Mouse (Mus musculus): ENCODE data around the gene Csrnp1. TPM values are rescaled to one million over a fixed set of nuclear protein-coding genes. Genes with fewer than 3 reads are reported as not detected.
"Not testable (repeated sequence)": the region's sequence is repeated elsewhere in the genome, so short reads cannot be mapped to it uniquely, and the experiment has no call there.

Csrnp1 gene
- 10 to 100 TPM; 22.7 to 89.4 TPM for polyA plus RNA-seq (2017; shearing (Covaris generic))

DNA sequence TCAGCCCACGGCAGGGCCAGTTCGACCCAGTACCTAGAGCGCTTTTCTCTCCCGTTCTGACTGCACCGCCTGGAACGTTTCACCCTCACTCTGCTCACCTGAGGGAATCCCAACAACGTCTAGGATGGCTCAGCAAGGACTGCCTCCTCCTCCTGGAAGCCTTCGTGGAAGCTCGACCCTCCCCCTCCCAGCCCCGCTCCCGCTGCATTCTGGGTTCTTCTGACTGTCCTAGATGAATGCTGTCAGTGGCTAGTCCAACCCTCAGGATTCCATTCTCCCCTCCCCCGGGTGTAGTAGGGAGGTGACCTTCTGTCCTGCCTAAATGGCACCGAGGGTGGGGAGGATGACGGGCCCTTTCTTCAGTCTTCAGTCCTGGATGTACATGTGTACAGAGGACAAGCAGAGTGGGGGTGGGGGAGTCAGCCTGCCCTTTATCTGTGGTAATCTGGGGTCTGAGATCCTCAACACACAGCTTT is at the start of gene Csrnp1:
Gene Csrnp1, minus strand, starts transcription at position 123 of the 476 bp plus-strand sequence.
- ATAC-seq: no peak

DNA sequence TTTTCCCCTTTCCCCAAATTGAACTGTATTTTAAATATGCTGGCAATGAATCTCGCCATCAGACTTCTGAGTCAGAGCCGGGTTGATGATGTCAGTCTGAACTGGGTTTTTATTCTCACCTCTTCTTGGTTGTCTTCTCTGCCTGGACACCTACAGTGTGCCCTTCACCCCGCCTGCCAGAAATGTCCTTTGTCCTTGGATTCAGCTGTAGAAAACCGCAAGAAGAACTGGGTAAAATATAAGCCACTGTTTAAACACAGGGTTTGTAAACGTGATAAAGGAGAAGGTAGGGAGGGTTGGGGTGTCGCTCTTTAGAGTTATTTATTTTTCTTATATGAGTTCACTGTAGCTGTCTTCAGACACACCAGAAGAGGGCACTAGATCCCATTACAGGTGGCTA is 48.3 kb upstream of the Csrnp1 start:
- no peak for ATAC-seq

DNA sequence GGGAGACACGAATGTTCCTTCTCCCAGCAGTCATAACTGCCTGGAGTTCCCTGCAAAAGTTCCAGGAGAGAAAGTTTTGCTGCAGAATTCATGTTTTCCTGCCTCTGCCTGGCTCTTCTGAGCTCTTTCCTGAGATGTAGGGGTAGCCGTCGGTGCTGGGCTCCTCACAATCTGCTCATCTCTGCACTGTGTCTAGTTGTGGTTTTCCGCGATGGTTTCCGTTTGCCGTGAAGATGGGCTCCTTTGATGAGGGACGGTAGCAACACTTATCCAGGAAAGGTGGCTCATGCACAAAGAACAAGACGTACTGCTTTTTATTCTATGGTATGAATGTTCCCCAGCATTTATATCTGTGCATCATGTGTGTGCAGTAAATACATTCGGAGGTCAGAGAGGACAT is 46.0 kb upstream of the Csrnp1 start:
- ATAC-seq: peak; percentile 86

DNA sequence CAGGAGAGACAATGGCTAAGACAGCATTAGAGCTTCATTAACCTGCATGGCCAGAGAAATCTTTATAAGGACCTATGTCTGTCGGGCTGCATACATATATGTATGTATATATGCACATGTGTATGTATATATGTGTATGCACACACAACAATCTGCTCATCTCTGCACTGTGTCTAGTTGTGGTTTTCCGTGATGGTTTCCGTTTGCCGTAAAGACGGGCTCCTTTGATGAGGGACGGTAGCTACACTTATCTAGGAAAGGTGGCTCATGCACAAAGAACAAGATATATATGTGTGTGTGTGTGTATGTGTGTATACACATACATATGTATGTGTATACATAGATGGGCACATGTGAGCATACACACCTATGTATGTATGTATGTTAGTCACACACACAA is 45.4 kb upstream of the Csrnp1 start:
- peak; percentile 60 for ATAC-seq

DNA sequence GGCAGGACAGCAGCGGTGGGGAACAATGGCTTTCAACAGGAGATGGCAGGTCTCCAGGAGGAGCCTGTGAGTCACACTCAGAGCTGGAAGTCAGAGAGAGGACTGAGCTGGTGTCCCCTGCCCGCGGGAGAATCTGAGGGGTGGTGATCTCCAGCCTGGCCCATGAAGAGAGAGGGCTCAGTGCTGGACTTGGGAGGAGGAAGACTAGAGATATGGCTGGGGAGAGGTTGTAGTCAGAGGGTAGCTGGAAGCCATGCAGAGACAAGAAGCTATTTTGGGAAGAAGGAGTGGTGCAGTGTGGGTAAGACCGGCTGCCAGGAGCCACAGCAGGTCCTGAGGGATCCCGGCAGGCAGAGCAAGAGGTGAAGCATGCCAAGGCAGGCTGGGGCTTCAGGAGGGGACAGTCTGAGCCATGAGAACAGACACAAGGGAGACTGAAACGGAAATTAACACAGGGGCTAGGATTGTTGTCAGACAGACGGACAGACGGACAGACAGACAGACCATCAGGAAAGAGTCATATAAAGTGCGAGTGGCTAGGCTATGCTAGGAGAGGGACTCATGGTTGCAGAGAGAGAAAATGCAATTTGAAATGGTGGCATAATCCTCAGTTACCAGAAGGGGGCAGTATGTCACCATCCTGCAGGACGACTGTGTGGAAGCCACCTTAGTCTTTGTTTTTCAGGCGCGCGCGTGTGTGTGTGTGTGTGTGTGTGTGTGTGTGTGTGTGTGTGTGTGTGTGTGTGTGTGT is 43.1 kb upstream of the Csrnp1 start:
- peak; percentile 56 for ATAC-seq

DNA sequence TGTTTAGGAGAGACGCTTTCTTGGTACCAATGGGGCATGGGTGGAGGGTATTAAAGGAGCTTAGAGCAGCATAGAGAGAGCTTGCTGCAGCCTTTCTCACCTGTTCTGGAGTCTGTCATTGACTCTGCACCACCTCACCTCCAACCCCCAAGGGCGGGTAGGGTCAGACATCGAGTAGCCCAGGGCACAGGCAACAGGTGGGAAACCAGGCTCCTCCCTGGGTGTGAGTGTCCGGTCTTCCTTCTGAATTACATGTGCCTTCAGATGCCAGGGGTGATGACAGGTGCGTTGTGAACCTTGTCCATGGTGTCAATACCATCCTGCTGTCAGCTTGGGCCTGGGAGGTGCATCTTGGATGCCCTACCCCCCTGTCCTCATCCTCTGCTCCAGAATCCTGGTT is 40.2 kb upstream of the Csrnp1 start:
- ATAC-seq: no peak

DNA sequence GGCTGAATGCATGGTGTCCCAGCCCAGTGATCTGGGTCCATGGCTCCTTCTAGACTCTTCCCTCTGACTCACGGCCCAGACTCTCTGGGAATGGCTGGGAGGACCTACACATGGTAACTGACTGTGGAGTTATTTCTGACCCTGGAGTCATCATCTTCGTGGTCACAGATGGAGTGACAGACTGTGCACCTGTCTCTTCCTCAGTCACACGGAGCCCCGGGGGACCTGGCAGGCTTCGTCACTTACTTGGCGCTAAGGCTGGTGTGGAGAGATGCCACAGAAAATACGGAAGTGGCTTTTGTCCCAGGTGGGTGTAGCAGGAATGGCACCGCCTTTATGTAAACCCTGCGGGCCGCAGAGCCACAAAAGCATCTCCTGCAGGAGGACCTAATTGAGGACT is 39.7 kb upstream of the Csrnp1 start:
- no peak for ATAC-seq

DNA sequence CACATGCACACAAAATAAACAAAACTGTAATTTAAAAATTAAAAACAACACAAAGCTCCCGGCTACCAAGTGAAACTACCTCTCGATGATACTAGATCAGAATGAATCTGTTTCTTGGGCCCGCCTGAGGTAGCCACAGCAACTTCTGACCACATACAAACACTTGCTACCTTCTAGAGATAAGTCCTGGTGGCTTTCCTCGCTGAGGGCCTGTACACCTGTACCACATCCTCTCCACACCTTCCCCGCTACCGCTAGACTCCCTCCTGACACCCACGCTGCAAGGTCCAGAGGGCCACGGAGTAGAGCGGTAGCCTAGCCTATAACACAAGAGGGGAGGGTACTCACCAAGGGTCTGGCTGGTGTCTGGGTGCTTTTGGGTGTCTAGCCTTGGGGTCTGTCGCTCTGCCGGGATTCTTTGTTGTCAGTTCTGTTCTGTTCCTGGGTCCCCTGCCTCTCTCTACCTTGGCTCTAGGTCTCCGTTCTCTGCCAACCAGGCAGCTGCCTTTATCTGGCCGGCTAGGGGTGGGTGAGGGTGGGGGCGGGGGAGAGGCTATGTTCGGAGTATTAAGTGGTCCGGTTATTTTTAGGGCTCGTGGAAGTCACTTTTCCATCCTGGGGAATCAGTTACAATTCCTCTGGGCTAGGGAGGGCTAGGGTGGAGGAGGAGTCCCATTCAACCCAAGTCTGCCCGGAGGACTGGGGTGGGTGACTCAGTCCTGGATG is 38.8 kb upstream of the Csrnp1 start, which contains the start of gene Xirp1:
Gene Xirp1, minus strand, starts transcription at position 513 of the 726 bp plus-strand sequence.
- ATAC-seq: no peak

DNA sequence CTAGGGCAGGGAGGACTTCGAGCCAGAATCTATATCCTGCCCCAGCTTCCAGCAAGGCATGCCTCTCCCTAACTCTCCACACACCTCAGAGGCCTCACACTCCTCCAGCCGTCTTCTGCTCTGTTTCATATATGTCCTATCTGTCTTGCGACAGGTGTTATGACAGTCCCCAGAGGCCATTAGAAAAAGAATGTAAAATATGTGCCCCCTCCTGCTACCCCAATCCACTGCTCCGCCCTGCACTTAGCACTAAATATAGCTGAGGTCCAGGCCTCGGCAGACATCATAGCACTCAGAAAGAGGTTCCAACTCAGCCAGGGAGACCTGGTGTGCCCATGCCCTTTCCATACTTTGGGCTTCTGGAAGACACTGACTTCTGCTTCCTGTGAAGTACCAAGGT is 36.7 kb upstream of the Csrnp1 start:
- no peak for ATAC-seq

DNA sequence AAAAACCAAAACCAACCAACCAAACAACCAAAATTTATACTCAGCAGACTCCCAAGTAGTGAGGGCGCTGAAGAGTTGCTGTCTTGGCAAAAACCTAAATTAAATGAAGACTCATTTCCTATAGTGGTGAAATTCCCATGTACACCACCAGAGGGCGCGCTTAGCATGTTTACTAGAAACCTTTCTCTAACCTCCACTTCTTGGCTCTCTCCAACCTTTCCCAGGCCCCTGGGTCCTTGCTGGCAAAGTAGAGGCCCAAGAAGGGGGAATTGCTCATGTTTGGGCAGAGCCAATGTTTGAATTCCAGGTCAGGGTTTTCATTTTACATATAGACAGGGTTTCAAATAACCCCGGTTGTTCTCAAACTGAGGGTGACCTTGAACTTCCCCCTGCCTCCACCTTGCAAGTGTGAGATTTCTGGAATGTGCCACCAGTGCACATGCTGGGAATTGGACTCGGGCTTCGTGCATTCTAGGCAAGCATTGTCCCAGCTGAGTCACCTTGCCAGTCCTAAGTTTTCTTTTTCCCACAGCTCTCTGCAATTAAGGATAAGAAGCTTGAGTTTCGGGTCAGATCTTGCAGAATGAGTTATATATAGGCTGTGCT is 35.9 kb upstream of the Csrnp1 start:
- ATAC-seq: peak; percentile 66

DNA sequence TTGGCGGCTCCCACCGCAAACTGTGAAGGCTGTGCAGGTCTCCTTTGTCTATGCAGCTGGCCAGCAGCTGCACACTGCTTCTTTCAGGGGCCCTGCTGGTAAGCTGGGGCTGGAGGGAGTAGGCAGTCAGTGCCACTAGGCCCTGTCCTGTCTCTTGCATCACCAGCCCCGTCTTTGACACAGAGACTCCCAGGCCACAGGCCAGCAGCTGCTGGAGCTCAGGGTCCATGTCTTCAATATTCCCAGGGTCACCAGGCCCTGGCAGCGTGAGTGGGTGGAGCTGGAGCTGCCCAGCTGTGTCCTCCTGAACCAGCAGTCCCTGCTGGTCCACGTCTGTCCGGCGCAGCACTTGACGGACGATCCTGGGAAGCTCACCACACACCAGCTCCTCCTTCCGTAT is 32.5 kb upstream of the Csrnp1 start:
- ATAC-seq: no peak

DNA sequence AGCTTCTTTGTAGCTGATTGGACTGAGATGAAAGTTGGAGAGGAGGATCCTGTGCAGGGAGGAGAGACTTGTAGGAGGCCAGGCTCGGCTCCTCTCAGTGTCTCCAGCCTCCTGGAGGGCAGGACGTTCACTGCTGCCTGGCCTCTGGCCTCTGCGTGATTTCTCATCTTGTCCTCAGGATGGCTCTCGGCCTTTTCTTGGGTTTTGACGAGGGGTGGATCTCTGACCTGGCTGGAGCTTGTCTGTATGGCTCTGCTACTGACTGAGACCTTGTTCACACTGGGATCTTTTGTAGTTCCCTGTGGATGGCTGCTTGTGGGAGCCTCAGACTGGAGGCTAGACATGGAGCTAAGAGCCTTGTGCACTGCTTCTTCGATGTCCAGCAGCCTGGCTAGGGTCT is 30.4 kb upstream of the Csrnp1 start:
- ATAC-seq: no peak

DNA sequence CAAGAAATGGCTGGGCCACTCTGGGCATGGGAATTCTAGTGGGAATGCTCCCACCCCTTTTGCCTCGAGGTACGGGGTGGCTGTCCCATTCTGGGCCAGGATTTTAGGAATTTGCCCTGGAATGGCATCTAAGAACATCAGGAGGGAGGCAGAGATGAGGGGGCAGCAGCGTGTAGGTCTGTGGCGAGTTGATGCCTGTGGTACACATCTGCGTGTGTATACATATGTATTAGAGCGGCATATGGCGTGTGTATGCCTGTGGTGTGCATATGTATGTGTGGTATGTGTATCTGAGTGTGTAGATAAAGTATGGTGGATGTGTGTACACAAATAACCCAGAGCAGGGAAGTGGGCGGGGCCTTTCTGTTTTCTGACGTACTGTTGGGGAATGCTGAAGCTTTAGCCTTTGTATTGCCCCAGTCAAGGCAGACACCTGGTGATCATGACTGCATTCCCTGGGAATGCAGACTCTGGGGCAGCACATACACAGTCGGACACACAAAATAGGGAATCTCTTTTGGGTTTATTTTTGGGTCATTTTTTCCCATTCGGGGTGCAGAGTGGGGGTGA is 28.9 kb upstream of the Csrnp1 start:
- ATAC-seq: no peak

DNA sequence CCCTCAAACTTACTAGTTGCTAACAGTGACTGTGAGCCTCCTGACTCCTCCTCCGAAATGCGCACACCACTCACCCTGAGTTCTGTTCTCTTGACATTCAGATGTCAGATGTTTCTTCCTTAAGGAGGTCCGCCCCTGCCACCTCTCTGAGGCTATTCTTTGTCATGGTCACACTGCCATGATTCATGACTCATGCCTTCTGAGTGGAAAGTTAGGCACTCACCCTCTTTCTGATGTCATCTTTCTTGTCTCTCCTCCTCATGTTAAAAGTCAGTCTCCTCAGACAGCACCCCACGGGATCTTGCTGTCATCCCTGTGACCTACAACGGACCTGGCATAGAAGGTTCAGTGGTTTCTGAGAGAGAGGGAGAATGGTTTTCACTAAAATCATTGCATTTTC is 28.3 kb upstream of the Csrnp1 start:
- ATAC-seq: no peak

DNA sequence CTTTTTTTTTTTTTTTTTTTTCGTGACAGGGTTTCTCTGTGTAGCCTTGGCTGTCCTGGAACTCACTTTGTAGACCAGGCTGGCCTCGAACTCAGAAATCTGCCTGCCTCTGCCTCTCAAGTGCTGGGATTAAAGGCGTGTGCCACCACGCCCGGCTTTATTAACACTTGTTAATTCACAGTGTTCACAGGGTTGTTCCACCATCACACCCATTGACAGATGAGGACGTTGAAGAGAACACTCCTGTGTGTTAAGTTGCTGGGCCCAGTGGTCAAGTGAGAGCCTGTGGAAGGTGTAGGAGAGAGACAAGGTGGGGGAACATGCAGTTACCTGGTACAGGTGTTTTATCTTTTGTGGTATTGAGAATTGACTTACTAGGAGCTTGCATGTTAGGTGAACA is 27.7 kb upstream of the Csrnp1 start:
- not testable (repeated sequence) for ATAC-seq

DNA sequence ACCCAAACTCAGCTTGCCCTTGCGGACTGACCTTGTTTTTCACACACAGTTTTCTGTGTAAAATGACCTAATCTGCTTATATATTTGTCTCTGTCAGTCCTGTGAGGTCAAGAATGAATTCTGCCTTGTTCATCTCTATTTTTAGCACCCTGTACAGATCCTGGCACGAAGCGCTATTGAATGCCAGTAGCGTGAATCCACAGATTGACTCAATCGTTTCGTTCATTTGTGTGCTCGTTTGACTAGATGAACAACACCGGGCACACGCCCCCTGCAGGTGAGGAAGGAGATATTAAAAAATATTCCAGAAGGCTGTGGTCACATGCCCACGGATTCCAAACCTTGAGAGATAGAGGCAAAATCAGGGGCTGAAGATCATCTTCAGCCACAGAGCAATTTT is 27.1 kb upstream of the Csrnp1 start:
- ATAC-seq: peak; percentile 48

DNA sequence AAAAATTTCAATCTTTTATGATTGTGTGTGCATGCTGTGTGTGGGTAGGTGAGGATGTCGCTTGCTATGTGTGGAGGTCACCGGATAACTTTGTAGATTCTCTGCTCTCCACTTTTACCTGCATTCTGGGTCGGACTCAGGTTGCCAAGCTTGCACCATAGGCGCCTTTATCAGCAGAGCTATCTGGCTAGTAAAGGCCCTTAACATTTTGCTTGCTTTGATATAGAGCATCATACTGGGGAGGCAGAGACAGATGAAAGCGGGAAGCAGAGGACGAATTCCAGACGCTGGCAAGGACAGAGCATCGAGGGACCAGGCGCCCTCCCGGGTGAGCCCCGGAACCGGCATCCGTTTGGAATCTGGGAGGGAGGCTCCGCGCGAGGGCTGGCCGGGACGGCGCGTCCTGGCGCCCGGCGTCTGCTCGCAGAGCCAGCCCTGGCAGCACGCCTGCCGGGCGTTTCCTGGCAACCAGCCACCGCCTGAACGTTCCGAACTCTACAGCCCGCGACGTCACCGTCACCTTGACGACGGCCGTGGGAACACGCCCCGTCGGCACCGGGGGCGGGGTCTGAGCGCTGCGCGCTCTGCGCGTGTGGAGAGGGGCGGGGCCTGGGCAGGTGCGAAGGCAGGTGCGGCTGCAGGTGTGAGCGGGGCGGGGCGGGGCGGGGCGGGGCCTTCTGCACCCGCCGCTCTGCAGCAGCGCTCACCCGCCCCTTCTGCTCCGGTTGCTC is 26.5 kb upstream of the Csrnp1 start:
- ATAC-seq: peak; percentile 98

DNA sequence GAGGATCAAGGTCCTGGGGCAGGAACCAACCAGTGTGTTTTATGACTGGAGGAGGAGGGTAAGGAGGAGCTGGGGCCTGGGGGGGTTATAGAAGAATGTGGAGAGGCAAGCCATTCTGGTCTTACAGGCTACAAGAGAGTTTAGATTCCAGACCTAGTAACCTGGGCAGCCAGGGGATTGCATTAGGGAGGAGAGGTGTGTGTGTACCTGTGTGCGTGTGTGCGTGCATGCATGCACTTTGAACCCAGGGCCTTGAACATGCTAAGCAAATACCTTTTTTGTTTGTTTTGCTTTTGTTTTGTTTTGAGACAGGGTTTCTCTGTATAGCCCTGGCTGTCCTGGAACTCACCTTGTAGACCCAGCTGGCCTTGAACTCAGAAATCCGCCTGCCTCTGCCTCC is 25.4 kb upstream of the Csrnp1 start:
- no peak for ATAC-seq

DNA sequence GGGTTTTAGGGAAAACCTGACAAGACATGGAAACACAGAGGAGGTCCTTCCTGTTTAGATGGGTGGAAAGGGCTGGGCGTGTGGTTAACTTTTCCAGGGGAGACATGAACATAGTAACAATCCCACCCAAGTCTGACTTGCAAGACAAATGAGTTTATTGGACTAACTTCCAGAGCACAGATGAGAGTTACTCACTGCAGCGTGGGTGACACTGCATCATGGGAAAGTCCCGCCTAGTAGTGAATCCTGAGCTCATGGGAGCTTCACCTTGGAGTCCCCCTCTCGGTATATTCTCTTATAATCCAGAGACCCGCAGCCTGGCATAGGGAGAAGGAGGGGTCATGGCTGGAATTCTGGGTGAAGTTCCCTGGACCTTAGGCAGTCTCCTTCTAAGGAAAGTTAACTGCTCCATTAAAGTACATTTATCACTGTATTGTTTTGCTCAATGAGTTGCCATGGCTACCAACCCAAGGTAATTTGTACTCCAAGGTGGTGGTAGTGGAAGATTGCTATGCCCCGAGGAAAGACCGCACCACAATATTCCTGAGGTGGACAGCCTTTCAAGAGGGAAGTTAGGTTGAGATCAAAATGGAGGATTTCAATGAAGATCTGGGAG is 24.9 kb upstream of the Csrnp1 start:
- no peak for ATAC-seq

DNA sequence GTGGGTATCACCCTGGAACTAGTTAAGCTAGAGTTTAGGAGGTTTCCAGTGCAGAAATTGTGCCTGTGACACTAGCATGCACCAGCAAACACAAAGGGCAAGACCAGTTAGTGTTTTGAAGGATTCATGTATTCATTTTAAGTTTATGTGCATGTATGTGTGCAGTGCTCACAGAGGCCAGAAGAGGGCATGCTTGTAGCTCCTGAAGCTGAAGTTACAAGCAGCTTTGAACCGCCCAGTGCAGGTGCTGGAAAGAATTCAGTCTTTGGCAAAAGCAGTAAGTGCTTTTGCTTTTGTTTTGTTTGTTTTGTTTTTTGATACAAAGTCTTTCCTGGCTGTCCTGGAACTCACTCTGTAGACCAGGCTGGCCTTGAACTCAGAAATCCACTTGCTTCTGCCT is 23.4 kb upstream of the Csrnp1 start:
- ATAC-seq: no peak

DNA sequence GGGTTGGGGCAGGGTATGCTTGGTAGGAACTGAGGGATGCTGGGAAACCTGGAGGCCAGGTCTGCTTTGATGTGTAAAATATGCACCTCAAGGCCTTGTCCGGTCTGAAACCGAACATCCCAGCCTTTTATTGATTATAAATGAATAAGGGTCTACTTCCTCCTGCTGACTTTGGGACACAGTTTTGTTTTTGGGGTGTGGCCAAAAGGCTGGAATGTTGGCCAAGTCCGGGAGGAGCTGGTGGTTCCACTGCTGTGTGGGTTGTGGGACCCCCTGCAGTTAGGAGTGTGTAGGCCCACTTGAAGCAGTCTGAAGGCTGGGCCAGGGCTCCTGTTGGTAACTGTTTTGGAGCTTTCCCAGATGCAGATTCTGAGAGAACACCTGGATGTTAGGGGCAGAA is 21.5 kb upstream of the Csrnp1 start:
- ATAC-seq: no peak

DNA sequence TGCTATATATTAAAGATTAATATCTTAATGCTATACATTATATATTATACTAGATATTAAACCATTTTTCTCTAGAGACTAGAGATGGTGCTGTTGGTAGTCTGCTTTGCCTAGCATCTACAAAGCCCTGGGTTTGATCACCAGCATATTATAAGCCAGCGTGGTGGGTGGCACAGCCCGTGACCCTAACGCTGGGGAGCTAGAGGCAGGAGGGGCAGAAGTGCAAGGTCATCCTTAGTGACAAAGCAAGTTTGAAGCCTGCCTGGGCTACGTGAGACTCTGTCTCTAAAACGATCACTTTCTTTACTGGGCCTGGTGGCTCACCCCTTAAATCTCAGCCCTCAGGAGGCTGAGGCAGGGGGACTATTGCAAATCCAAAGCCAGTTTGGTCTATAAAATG is 18.4 kb upstream of the Csrnp1 start:
- ATAC-seq: no peak

Data from CD4-positive, CD25-positive, alpha-beta regulatory T cell, adult 4 months (primary cell).